Mouse (Mus musculus) cerebellum, adult 9-11 months (tissue): ENCODE results near the gene Lbhd2.

Source experiments
- DNase-seq: peaks from one replicate; pipeline ENCODE4 v3.0.0; 2022

The Lbhd2 gene

DNA sequence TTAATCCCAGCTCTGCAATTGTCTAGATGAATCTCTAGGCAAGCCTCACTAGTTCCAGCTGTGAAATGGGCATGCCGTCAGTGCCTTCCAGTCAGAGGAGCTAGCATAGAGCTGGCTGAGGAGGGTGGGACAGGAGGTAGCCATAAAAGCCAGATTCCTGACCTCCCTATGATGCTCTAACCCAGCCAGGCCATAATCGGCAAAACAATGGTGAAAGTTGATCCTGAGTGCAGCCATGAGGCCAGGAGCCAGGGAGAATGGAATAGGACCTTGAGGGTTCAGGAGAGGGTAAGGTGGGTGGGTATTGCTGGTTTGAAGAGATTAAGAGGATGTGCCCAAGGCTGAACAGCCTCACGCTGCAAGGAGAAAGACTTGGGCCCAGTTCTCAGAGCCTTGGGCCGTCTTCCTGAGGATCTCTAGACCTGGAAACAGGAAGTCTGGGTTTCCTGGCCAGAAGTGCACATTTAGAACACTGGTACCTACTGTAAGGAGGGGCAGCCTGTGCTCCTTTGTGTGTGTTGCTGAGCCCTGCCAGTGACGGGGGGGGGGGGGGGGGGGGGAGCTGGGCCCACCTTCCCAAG, 26.2 kb downstream of the Lbhd2 start:
- DNase-seq: no peak

DNA sequence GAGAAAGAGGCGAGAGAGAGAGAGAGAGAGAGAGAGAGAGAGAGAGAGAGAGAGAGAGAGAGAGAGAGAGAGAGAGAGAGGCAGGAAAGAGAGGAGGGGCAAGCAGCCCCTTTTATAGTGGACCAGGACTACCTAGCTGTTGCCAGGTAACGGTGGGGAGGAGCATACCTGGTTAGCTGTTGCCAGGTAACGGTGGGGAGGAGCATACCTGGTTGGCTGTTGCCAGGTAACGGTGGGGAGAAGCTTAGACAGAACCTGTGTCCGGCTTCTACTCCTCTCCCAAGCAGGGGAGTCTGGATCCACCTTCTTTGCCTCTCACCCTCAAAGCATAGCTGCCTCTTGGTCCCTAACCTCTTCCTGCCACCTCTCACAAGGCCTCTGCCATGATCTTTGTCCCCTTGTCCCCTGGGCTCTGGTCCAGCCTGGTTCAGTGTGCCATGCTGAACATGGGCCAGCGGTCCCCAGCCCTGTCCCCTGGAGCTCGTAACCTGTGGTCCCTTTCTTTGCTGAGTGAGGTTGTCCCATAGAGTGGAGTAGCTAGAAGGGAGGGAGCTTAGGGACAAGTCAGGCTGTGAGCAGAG, 27.6 kb downstream of the Lbhd2 start:
- no peak for DNase-seq

DNA sequence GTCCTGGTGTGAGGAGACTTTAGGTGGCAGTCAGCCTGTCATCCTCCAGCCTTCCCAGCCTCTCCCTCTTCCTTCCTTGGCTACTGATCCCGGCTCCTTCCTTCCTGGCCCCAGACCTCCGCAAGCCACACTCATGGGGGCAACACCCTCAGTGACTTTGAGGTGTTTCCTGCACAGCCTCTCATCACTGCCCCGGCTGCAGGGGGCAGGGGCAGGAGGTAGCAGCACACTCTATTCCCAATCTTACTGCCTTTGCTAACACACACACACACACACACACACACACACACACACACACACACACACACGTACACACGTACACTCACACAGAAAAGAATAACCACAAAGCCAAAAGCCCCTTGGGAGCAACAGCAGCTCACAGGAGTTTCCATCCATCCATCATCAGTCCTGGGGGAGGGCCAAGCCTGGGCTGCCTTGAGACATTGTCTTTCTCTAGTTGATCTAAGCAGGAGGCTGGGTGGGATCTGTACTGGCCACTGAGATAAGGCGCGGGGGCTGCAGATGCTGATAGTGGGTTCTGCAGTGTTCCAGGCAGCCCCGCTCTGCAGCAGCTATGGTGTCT, 28.2 kb downstream of the Lbhd2 start:
- no peak for DNase-seq

DNA sequence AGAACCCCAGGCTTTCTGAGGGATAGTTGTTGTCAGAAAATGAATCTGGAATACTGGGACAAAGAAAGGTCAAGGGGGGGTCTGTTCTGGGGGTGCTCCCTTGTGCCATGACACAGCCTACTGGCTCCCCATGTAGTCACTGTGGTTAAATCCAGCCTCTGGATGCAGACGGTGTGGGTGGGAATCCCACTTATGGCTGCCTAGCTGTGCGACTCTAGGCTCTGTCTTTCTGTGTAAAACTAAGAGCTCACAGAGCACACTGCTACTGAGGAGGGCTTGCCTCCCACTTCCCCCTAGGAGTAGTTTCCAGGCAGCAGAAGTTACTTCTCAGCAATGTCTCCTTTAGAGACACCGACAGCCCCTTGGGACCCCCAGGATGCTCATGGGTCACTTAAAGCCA, 29.6 kb downstream of the Lbhd2 start:
- no peak for DNase-seq

DNA sequence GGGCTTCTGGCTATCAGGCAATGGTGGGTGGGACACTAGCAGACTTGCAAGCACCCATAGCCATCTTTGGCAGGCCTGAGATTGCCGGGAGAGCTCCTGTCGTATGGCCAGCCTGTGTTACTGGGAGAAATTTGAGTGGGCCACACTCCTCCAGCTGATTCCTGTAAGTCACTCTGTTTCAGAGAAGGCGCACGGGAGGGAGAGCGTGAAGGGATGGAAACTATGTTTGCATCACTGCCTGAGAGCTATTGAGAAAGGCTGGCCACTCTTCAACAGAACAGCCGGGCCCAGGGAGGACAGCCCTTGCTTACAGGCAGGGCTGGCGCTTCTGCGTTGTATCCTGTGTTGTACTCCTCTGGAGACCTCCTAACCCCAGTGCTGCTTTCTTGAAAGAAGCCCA, 30.0 kb downstream of the Lbhd2 start:
- no peak for DNase-seq

DNA sequence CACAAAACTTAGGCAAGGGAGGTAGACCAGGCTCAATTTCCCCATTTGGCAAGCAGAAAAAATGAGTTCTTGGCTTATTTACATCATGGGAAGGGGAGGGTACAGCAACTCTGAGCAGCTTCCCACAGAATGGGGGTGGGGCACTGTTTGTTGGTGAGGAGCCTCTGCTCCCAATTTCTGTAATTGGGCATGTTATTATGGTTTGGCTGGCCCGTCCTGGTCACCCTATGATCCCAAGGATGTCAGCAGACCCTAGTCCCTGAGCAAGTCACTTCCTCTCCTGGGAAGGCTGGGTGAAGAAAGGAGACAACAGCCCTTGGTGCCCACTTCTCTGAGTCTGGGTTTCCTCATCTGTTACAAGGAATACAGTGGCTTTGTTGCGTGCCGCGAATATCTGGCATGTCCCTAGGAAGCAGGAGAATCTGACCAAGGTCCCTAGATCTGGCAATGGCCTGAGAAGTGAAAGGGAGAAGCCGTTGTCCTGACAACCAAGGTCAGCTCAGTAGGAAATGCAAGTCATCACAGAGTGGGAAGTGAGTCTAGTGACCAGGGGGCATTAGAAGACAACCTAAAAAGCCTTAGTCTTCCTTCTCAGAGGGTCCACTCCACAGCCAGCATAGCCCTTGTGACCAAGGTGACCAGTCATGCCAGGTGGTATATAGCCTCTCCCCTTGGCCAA, 30.8 kb downstream of the Lbhd2 start:
- DNase-seq: no peak

DNA sequence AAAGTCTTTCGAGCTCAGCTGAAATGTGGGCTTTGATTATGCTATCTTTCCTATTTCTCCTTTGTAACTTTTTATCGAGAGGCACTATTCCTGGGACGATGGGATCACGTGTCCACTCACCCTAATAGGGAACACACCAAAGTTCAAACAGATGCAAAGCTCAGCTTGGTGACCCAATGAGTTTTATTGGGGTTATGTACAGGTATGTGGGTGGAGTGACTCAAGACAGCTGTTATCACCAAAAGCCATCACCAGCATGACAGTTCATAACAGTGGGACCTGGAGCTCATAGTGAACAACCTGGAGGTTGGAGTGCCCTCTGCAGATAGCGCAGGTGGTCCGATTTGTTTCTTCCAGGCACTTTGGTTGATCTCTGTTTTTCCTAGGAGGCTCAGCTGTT, 32.2 kb downstream of the Lbhd2 start:
- no peak for DNase-seq

DNA sequence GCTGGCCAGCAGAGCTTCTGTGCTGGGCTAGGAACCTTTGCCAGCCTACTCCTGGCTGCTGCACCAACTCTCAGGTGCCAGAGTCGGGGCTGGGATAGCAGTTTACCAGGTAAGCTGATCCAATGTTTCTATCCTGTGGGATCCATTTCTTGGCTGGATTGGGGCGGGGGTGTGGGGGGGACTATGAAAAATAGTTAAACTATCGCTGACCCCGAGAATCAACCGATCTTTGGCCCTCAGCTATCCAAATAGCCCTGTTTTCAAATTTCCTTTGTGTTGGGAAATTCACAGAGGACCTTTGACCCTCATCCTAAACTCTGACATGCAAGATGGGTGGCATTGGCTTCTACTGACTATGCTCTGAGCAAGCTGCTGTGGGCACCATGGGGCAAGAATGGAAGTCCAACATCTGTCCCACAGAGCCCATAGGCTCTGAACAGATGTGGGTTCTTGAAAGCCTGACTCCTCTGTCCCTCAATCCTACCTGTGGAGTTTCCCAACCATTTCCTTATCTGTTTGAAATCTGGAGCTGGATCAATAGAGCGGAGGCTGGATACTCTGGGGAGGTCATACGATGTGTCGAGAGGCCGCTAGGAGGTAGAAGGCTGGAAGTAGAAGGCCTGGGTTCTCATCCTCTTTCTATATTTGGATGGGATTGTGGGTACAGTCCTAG, 34.2 kb downstream of the Lbhd2 start:
- DNase-seq: no peak

DNA sequence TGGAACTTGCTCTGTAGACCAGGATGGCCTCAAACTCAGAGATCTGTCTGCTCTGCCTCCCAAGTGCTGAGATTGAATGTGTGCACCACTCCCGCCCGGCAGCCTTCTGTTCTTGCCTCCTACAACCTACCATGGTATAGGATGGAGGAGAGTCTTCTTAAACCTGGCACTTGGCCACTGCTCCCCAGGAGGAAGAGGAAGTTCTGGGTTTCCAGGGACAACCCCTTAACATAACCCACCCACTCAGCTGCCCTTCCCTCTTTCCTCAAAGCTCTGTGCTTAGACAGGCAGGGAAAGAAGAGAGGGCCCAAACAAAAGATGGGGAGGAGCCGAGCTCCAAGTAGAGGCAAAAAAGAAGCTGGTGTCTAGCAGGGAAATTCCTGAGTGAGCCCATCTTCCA, 34.9 kb downstream of the Lbhd2 start:
- no peak for DNase-seq

DNA sequence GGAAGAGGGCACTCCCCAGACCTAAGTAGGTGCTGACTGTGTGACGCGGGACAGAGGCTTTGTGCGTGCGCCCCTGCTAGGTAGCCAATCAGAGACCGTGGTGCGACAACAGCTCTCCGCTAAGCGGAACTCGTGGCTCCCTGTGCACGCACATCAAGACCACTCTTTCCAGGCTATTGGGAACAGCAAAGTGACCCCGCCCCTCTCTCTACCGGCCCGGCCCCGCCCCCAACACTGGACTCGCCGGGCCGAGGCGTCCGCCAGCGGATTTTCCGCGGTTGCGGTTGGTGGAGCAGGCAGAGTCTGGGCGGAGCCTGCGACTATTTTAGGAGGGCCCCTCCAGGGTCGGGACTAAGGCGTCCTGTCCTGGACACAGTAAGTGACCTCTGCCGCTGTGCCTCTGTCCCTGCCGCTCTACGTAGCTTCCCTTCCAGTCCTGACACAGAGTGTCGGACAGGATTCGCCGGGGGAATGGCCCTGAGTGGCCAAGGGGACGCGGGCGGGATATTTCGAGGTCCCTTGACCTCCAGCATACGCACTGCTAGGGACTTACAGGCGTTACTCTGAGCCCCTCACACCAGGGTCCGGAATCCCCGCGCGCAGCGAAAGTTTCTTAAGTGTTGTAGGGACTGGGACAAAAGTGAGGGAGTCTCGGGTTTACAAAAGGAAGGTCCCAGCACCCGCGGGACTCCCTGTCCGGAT, 35.9 kb downstream of the Lbhd2 start, which contains the start of gene Tnfaip2:
TSS of gene Tnfaip2 (plus strand) at position 161 of the 702 bp plus-strand sequence.
- no peak for DNase-seq

DNA sequence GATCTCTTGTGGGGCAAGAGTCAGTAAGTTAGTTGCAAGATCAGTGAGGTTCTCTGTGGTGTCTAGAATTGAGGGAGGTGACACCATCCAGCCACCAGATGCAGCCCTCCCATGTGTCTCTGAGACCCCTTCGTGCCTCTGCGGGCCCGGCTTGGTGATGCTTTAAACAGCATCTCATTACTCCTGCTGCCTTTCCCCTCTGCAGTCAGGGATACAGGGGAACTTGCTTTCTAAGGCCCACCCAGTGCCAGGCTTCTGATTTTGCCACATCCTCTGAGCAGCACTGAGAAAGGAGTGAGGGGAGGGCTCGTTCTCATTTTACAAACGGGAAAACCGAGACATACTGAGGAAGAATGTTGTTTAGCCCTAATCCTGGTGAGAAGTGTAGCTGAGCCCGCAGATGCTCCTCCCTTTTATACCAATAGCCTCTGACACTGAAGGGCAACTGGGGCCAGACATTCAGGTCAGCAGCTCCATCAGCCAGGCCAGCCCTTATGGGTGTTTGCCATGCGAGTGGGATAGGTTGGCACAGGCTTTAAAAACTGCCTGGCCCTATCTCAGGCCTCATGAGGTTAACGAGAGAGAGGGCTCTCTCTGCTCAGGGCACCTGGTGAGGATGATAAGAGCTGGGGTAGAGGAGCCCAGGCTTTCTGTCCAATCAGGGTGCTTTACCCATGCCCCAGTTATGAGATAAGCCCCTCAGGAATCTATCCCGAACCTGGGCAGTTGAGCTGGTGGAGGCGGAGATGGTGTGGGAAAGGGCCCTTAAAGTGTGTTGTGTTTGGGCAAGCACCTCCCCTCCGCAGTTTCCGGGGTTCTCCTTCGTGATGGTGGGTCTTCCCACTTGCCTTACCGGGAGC, 36.6 kb downstream of the Lbhd2 start:
- DNase-seq: no peak

DNA sequence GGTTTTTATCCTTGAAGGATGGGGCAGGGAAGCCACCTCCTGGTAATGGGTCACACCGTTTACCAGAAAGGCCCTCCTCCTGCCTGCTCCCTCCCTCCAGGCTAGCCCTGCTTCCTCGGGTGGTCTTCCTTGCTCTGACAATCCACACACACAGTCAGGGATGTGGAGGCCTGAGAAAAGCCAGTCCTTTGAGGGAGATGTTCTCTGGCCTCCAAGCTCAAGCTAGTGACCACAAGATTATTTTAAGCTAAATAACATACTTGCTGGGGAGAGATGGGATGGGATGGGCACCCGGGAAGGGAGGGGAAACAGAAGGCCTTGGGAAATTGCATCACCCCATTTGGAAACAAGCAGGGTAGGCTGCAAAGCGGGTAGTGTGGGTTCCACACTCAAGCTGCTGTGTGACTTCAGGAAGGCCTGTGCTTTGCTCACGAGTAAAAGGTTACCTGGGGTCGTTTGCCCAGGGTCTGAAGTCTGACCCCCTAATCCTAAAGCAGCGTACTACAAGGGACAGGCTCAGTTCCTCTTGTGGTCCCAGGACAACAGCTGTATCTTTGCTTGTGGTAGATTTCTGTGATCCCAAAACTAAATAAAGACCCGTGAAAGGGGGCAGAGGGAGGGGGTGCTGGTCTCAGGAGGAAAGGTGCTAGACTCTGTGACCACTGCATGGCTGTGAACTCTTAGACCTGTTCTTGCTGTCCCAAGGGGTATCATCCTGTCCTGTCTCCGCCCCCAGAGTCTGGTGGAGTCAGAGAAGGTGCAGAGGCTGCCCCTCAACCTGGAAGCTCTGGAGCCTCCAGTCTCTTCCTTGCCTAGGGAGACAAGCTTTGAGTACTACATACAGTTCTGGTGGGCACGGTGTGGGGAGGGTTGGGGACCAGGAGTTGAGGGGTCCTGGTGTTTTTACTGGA, 37.6 kb downstream of the Lbhd2 start:
- no peak for DNase-seq

DNA sequence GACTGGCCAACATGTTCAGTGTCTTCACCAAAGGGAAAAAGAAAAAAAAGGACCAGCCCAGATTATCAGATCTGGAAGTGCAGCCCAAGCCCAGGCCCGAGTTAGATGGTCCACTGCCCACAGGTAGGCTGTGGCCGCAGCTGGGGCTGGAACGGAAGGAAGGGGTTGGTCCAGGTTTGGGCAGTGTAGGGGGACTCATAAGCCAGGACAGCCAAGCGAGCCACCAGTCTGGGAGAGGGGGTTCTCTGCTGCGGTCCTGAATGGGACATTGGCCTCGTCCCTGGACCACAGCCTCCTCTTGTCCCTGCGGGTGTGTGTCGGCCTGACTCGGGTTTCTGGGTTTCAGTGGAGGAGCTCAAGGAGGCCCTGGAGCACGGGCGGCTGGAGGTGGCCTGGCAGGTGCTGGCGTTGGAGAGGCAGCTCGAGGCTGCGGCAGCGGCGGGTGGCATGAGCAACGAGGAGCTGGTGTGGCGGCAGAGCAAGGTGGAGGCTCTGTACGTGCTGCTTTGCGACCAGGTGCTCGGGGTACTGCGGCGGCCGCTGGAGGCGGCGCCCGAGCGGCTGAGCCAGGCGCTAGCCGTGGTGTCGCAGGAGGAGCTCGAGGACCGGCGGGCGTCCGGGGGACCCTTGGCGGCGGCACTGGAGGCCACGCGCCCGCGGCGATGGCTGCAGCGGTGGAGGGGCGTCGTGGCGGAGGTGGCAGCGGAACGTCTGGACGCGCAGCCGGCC, 38.7 kb downstream of the Lbhd2 start:
- DNase-seq: no peak

DNA sequence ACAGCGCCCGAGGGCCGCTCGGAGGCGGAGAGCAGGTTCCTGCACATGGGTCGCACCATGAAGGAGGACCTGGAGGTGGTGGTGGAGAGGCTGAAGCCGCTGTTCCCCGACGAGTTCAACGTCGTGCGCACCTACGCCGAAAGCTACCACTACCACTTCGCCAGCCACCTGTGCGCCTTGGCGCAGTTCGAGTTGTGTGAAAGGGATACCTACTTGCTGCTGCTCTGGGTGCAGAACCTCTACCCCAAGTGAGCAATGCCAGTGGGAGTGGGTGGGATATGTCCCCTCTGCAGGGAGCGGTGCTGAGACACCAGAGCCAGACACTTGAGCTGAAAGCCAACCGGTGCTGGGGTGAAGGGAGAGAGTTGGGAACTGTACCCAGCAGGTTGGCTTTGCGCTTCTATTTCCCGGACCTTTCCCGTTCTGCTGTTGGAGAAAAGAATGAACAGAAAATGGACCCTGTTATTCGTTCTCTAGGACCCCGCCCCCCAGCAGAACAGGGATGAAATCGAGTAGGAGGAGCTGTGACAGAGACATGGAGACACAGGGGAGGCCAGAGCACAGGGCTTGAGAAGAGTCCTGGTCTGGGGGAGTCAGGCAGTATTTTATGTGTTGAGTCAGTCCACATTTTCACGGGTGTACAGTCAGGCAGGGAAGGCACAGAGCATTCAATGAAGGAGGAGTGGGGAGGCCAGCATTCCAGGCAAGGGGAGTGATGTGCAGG, 39.4 kb downstream of the Lbhd2 start:
- DNase-seq: no peak

DNA sequence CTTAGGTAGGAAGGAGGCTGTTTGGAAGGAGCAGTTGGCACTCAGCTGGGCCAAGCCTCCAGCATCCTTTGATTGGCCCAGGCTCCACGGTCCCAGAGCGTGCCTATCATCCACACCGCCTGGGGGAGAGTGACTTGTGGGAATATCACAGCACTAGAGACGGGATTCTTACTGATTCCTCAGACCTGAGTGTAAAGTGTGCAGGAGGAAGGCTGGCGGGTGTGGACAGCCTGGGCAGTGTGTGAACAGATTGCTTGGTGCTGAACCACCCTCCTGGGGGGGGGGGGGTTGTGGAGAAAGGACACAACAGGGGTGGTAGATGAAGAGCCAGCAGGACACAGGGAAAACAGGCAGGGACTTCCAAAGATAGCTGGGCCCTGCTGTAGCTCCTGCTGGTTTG, 40.1 kb downstream of the Lbhd2 start:
- no peak for DNase-seq

DNA sequence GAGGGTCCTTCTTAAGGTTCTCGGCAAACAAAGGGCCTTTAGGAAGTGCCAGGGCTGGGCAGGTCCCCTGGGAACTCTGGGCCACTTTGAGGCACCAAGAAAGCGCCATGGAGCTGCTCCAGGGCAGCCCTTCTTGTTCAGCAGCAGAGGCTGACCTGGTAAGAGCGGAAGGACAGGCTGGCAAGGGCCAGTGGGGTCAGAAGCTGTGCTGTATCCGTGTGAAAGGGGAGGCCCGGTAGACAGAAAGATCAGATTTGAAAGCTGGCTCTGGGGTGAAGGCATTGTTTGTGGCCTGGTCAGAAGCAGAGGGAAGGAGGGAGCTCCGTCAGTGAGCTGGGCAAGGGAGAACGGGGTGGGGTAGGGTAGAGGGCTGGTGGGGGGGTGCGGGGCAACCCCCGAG, 40.7 kb downstream of the Lbhd2 start:
- DNase-seq: no peak

DNA sequence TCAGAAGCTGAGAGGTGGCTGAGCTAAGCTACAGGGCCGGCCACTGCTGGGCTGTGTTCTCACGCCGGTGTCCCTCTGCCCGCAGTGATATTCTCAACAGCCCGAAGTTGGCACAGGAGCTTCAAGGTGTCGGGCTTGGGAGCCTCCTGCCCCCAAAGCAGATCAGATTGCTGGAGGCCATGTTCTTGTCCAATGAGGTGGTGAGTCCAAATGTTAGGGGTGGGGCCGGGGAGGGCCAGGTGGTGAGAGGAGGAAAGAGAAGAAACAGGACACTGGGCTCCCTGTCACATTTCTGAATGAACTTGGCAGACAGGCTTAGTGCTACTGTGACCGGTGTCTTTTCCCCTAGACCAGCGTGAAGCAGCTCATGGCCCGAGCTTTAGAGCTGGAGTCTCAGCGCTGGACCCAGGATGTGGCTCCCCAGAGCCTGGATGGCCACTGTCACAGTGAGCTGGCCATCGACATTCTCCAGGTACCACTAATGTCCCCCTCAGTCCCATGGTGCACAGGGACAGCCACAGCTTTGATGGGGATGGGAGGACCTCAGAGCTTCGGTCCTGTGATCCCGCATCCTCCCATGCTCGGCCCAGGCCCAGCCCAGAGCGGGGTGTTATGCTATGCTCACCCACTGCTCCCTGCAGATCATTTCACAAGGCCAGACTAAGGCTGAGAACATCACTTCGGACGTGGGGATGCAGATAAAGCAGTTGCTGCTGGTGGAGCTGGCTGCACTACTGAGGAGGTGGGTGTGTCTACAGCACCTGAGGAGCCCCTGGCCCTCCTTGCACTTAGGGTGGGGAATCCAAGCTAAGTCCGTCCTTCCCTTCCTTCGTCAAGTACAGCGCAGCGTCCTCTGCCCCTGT, 41.5 kb downstream of the Lbhd2 start:
- DNase-seq: no peak

DNA sequence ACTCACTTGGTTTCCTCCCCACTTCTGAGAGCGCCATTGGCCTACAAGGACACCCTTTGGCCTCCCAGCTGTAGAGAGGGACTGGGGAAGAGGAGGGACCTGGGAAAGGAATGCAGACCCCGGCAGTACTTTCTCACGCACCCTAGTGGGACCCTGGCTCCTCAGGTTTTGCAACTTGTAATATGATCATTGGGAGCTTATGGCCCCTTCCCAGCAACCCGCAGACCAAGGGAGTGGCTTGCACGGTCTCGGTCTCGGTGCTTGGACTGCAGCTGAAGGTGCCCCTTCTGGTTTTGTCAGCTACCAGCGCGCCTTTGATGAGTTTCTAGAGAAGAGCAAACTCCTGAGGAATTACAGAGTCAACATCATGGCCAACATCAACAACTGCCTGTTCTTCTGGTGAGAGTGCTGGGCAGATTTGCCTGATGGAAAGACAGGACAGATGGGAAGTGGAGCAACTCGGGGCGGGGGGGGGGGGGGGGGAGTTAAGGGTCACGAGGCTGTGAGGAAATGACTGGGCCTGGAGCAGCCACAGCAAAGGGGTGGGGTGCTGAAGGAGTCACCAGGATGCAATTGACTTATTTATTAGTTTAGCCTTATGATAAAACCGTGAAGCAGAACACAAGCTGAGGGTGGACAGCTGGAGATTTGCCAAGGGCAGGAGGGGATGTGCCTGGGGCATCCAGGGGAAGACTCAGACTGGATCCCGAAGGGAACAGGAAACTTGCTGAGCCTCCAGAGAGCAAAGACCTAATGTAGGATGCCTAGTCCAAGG, 42.5 kb downstream of the Lbhd2 start:
- DNase-seq: no peak
